Mouse (Mus musculus) liver, postnatal 0 days (tissue): ENCODE results near the gene Ezh1. TPM values are rescaled to one million over a fixed set of nuclear protein-coding genes. Genes with fewer than 3 reads are reported as not detected.
A peak's percentile ranks its signal among the peaks of the same experiment; 100 is the strongest.

Experiments used
- ATAC-seq: fragments of 200-750 bp; cut with Nextera tagmentation; 2 replicates; pipeline ENCODE4 v1.8.0; 2017; ENCODE audit warnings: mild to moderate bottlenecking, moderate library complexity
- DNase-seq: peaks from one replicate; pipeline ENCODE4 v3.0.0-alpha.2; 2016
- H3K27ac ChIP-seq: fragments of 300-500 bp; sonication (generic); 2 replicates; pipeline ENCODE4 v1.5.1; 2014; ENCODE audit warnings: antibody characterized with exemption, moderate library complexity, mild to moderate bottlenecking, low read depth
- H3K27me3 ChIP-seq: fragments of 300-500 bp; sonication (generic); 2 replicates; pipeline ENCODE4 v1.6.1; 2014; ENCODE audit warnings: low read length, control low read depth, mixed read lengths; ENCODE audit not compliant: insufficient read depth
- H3K36me3 ChIP-seq: fragments of 300-500 bp; sonication (generic); replicated peaks from 2 replicates; pipeline ENCODE4 v1.6.1; 2014; ENCODE audit warnings: mild to moderate bottlenecking, control low read depth, low read length, moderate library complexity, mixed read lengths; ENCODE audit not compliant: insufficient read depth
- H3K4me1 ChIP-seq: fragments of 300-500 bp; sonication (generic); 2 replicates; pipeline ENCODE4 v1.6.1; 2014; ENCODE audit warnings: antibody characterized with exemption, mild to moderate bottlenecking, control low read depth; ENCODE audit not compliant: insufficient read depth
- H3K4me2 ChIP-seq: fragments of 300-500 bp; sonication (generic); 2 replicates; pipeline ENCODE4 v1.6.1; 2014; ENCODE audit warnings: low read depth, mild to moderate bottlenecking, low read length, moderate library complexity, mixed read lengths
- H3K4me3 ChIP-seq: fragments of 300-500 bp; sonication (generic); 2 replicates; pipeline ENCODE4 v1.5.1; 2014; ENCODE audit warnings: low read depth, low read length
- H3K9ac ChIP-seq: fragments of 300-500 bp; sonication (generic); replicated peaks from 2 replicates; pipeline ENCODE4 v1.6.1; 2014; ENCODE audit warnings: mild to moderate bottlenecking, moderate library complexity
- H3K9me3 ChIP-seq: fragments of 300-500 bp; sonication (generic); 2 replicates; pipeline ENCODE4 v1.6.1; 2016; ENCODE audit warnings: mild to moderate bottlenecking, control low read depth, low read length, mixed read lengths
- CTCF ChIP-seq: sonication (generic); IDR thresholded peaks from 2 replicates; pipeline ENCODE4 v1.5.1; 2016; ENCODE audit warnings: antibody characterized with exemption, low read depth
- EP300 ChIP-seq: IDR thresholded peaks from 2 replicates; pipeline ENCODE4 v1.6.1; 2016; ENCODE audit warnings: antibody characterized with exemption, low read depth, mild to moderate bottlenecking
- WGBS: fragments of 180-500 bp; shearing (Covaris S2); extraction: QIAGEN DNeasy Blood & Tissue Kit; methylation state at CpG from one replicate; pipeline ENCODE4 v1.1.7; 2014; ENCODE audit not compliant: insufficient replicate concordance; 5-methylcytosine and 5-hydroxymethylcytosine counted together
- polyA plus RNA-seq: library from polyadenylated mRNA; unstranded; fragments of >200 nt; fragmentation: Nextera tagmentation; extraction: Ambion mirVana; gene quantifications from 2 replicates; pipeline ENCODE4 v1.2.1, GENCODE M21; 2015

The Ezh1 gene
- polyA plus RNA-seq, 1 experiment from 2014 or later = 5.0 TPM

DNA sequence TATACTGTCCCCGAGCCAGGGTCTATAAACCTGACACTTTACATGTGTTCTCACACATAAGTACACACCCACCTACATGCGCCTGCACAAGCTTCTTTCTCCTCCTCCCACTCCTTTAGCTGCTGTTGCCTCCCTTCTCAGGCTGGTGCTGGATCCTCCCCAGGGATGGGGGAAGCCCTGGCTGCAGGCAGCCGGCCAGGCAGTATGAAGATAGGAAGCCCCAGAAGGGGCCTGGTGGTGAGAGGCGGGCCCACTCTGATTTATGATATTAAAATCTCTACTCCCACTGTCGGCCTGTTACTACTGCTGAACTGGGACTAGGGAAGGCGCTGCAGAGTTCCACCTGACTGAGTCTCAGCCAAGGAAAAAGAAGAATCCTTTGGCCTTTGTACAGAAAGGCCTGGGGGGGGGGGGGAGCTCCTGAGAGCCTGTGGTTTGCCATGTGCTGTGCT lies 33.0 kb upstream of the Ezh1 start:
- Histone ChIP-seq H3K27ac (peak overlapping the region; percentile 72), H3K9me3 (no peaks in the 10 kb centered on the region), H3K4me2 (peak overlapping the region; percentile 87), H3K4me1 (peaks cover 47% of the 10 kb centered on the region), H3K9ac (peak overlapping the region; percentile 68), H3K27me3 (peaks cover 25% of the 10 kb centered on the region), H3K36me3 (peaks cover 25% of the 10 kb centered on the region), H3K4me3 (no peak overlapping the region)
- DNase-seq (no peak), ATAC-seq (no peak)
- 36% methylated on average over 6 of the region's 6 CpGs for WGBS
- TF ChIP-seq CTCF = no peak

DNA sequence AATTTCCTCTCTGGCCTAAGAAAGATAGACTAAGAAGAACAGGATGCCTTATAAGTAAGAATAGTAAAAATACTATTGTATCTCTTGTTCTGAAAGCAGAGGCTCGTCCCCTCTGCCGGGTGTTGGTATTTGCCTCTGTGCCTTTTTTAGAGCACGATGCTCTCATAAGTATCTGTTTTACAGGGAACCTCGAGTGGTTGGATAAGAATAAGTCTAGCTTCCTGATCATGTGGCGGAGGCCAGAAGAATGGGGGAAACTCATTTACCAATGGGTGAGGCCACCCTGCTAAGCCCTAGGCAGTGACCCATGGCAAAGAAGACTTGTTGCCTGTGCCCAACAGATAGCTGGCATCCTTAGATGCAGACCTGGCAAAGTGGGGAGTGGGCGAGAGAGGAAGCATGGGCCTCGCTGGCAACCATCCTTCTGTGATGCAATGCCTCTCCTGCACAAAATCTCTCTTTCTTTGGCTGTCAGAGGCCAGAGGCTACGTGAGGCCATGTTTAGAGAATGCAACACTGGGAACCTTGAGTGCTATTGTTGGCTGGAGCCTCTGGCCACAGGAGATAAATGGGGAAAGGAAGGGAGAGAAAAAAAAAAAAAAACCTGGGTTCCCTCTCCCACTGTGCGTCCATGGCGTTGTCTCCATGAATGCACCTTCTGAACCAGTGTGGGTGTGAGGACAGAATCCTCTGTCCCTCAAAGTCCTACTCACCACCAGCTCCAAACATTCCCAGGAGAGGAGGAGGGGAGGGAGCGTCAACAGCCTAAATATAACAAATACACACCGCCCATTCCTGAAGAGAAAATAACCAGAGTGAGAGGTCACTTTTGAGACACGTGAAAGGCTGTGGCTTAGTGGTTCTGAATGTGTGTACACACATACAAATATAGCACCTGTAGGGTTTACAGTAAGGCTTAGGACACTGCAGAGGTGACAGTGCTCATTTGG lies 29.8 kb upstream of the Ezh1 start:
- 74% methylated on average over 13 of the region's 13 CpGs for WGBS
- no peak for DNase-seq
- TF ChIP-seq EP300 = no peak
- no peak for TF ChIP-seq CTCF
- Histone ChIP-seq H3K9ac (no peak overlapping the region), H3K4me3 (no peak overlapping the region), H3K27me3 (no peaks in the 10 kb centered on the region), H3K4me2 (no peak overlapping the region), H3K27ac (no peak overlapping the region), H3K9me3 (no peaks in the 10 kb centered on the region), H3K4me1 (peaks cover 40% of the 10 kb centered on the region), H3K36me3 (peaks cover 25% of the 10 kb centered on the region)
- no peak for ATAC-seq

DNA sequence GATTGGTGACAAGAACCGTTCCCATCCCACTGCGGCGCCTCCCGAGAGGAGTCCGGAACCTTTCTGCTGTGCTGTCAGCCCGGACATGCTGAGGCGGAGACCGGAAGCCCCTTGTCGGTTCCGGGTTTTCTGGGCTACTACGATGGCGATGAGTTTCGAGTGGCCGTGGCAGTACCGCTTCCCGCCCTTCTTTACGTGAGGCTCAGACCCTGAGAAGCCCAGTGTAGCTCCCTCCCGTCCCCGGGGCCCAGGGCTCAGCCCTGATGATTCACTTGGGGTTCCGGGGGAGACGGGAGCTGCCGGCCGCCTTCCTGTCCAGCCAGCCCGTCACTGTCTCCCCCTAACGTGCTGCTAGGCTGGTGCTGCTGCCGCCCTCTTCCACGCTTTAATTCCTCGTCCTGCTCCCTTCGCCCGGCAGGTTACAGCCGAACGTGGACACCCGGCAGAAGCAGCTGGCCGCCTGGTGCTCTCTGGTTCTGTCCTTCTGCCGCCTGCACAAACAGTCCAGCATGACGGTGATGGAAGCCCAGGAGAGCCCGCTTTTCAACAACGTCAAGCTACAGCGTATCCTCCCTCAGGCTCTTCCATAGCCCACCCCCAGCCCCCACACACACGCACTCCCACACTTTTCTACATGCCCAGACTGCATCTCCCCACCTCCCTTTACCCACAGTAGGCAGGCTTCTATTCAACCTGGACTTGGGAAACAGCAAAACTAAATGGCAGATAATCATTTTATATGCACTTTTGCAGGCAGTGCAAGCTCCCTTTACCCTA lies 27.5 kb upstream of the Ezh1 start, which contains the start of gene Vps25:
Gene Vps25 (plus strand): TSS at position 95 of the 777 bp plus-strand sequence.
- H3K27ac ChIP-seq = peak within 1 kb of the TSS; percentile 85
- WGBS = under 1% methylated on average over 40 of the region's 40 CpGs
- peak within 1 kb of the TSS; percentile 72 for H3K4me3 ChIP-seq
- peaks cover 19% of the 10 kb centered on the region for H3K36me3 ChIP-seq
- ATAC-seq (peak; percentile 91), DNase-seq (peak; percentile 90)
- H3K9me3 ChIP-seq = no peaks in the 10 kb centered on the region
- TF ChIP-seq EP300 (no peak), CTCF (peak; percentile 39)
- peaks cover 18% of the 10 kb centered on the region for H3K4me1 ChIP-seq
- no peaks in the 10 kb centered on the region for H3K27me3 ChIP-seq
- peak within 1 kb of the TSS; percentile 93 for H3K4me2 ChIP-seq
- peak within 1 kb of the TSS; percentile 92 for H3K9ac ChIP-seq

DNA sequence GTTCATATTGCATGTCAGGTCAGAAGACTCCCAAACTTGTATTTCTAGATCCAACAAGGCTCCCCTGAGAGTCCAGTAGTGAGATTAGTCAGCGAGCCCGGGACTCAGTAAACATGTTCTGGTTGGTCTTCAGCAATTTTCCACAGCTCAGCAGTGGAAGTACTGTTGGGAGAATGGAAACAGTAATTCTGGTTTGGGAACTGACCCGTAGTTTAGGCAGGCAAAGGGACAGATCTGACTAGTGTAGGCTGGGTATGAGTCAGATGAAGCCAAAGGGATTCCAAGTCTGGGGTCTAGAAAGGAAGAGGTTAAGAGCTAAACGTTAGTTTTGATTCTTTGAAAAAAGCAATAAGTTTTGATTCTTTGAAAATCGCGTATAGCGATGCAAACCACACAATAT lies 26.7 kb upstream of the Ezh1 start:
- H3K27ac ChIP-seq = peak overlapping the region; percentile 85
- WGBS = 4% methylated on average over 7 of the region's 7 CpGs
- H3K4me1 ChIP-seq = peaks cover 17% of the 10 kb centered on the region
- TF ChIP-seq EP300 = no peak
- TF ChIP-seq CTCF = no peak
- ATAC-seq (no peak), DNase-seq (no peak)
- H3K4me3 ChIP-seq = peak overlapping the region; percentile 72
- H3K27me3 ChIP-seq = peaks cover 5% of the 10 kb centered on the region
- H3K36me3 ChIP-seq = peaks cover 11% of the 10 kb centered on the region
- H3K9me3 ChIP-seq = no peaks in the 10 kb centered on the region
- H3K9ac ChIP-seq = peak overlapping the region; percentile 92
- H3K4me2 ChIP-seq = peak overlapping the region; percentile 93

DNA sequence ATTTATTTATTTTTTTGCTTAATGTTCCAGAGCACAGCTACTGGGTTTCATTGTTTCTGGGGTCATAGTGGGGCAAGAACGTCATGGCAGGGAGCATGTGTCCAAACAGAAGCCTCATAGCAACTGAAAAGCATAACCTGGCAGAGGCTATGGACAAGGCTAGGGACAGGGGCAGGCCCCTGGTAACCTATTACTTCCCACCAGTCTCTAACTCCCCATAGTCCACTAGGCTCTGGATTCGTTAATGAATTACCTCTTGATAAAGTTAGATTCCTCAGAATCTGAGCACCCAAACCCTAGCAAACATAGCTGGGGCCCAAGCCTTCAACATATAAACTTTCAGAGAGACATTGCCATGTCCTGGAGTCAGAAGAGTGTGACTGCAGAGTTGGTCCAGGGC lies 24.8 kb upstream of the Ezh1 start:
- peaks cover 18% of the 10 kb centered on the region for H3K4me1 ChIP-seq
- no peaks in the 10 kb centered on the region for H3K9me3 ChIP-seq
- H3K36me3 ChIP-seq = peaks cover 3% of the 10 kb centered on the region; the same call in 1 of the 2 replicates
- H3K4me2 ChIP-seq = no peak overlapping the region
- H3K9ac ChIP-seq = no peak overlapping the region
- H3K27me3 ChIP-seq = peaks cover 24% of the 10 kb centered on the region
- ATAC-seq (no peak), DNase-seq (no peak)
- no peak for TF ChIP-seq EP300
- no peak for TF ChIP-seq CTCF
- 65% methylated on average over 2 of the region's 2 CpGs for WGBS
- no peak overlapping the region for H3K4me3 ChIP-seq
- no peak overlapping the region for H3K27ac ChIP-seq
